ENCODE assay signal across 8 mouse cellular contexts in genomic region chr16:5202681-5203080, GRCm38 (mm10). TPM values are rescaled to one million over a fixed set of nuclear protein-coding genes. Genes with fewer than 3 reads are reported as not detected.
DNase-seq lines count a peak whose midpoint lies in the region; ATAC-seq and TF ChIP-seq lines count a peak whose summit lies in the region.

No protein-coding gene starts in this region.

- TF ChIP-seq POLR2A in cortical plate, adult 2 months (IDR thresholded peaks at IDR 0.05; ENCODE audit: extremely low read depth, insufficient read depth, low read length), result no peak
- TF ChIP-seq POLR2A in myocyte (IDR thresholded peaks at IDR 0.05; ENCODE audit: insufficient read length, low read depth), result no peak

- no peaks in the 10 kb centered on the region for H3K79me2 ChIP-seq in myocyte (ENCODE audit: control insufficient read depth, insufficient read depth)

- H3K9me3 ChIP-seq in heart, embryonic 12.5 days (replicated peaks), result no peaks in the 10 kb centered on the region
- no peaks in the 10 kb centered on the region for H3K9me3 ChIP-seq in kidney, embryonic 15.5 days (replicated peaks)
- H3K9me3 ChIP-seq in liver, embryonic 12.5 days (replicated peaks), result no peaks in the 10 kb centered on the region

- H3K9ac ChIP-seq in heart, embryonic 12.5 days, result no peak overlapping the region; the same call in 1 of the 2 replicates
- H3K9ac ChIP-seq in kidney, embryonic 15.5 days, result no peak overlapping the region
- peak overlapping the region; percentile 75 for H3K9ac ChIP-seq in liver, embryonic 12.5 days

- peaks cover 27% of the 10 kb centered on the region for H3K36me3 ChIP-seq in heart, embryonic 12.5 days
- peaks cover 28% of the 10 kb centered on the region for H3K36me3 ChIP-seq in kidney, embryonic 15.5 days
- H3K36me3 ChIP-seq in liver, embryonic 12.5 days, result peaks cover 42% of the 10 kb centered on the region
- H3K36me3 ChIP-seq in myocyte (ENCODE audit: control insufficient read depth, insufficient read depth), result no peaks in the 10 kb centered on the region

- whole genome bisulfite sequencing in heart, embryonic 12.5 days, result 10% methylated on average over 4 of the region's 4 CpGs
- WGBS in kidney, embryonic 15.5 days, result 12% methylated on average over 4 of the region's 4 CpGs
- WGBS in liver, embryonic 12.5 days (ENCODE audit: insufficient replicate concordance), result 8% methylated on average over 4 of the region's 4 CpGs

- peak; percentile 74 for TF ChIP-seq CTCF in cortical plate, adult 2 months (IDR thresholded peaks at IDR 0.05; ENCODE audit: extremely low read depth, insufficient read depth, low read length)

- peak; percentile 37 for DNase-seq in urinary bladder, postnatal 25 days (ENCODE audit: low spot score)
- DNase-seq in urinary bladder, postnatal 10 days (ENCODE audit: low spot score), result no peak
- peak; percentile 21 to 33 for DNase-seq in thymus, postnatal 36 days

- H3K4me2 ChIP-seq in heart, embryonic 12.5 days, result peak overlapping the region; percentile 98
- H3K4me2 ChIP-seq in kidney, embryonic 15.5 days, result peak overlapping the region; percentile 89
- peak overlapping the region; percentile 95 for H3K4me2 ChIP-seq in liver, embryonic 12.5 days
- H3K4me2 ChIP-seq in myocyte (ENCODE audit: low read depth), result peak overlapping the region; percentile 97

- no peak overlapping the region for H3K27ac ChIP-seq in cortical plate, adult 2 months (ENCODE audit: insufficient read depth, low read length)
- no peak overlapping the region for H3K27ac ChIP-seq in heart, embryonic 12.5 days (ENCODE audit: poor library complexity, severe bottlenecking)
- H3K27ac ChIP-seq in kidney, embryonic 15.5 days, result no peak overlapping the region
- H3K27ac ChIP-seq in liver, embryonic 12.5 days, result peak overlapping the region; percentile 54; the same call in 1 of the 2 replicates

- H3K4me1 ChIP-seq in cortical plate, adult 2 months (ENCODE audit: control insufficient read depth, insufficient read depth, low read length), result no peaks in the 10 kb centered on the region; the same call in 1 of the 2 replicates
- peaks cover 11% of the 10 kb centered on the region; the same call in 1 of the 2 replicates for H3K4me1 ChIP-seq in heart, embryonic 12.5 days (replicated peaks)
- H3K4me1 ChIP-seq in kidney, embryonic 15.5 days, result peaks cover 15% of the 10 kb centered on the region
- H3K4me1 ChIP-seq in liver, embryonic 12.5 days, result peaks cover 20% of the 10 kb centered on the region

- H3K4me3 ChIP-seq in cortical plate, adult 2 months (ENCODE audit: insufficient read depth, low read length), result peak overlapping the region; percentile 88; the same call in 1 of the 2 replicates
- peak overlapping the region; percentile 71 for H3K4me3 ChIP-seq in heart, embryonic 12.5 days
- peak overlapping the region; percentile 96 for H3K4me3 ChIP-seq in kidney, embryonic 15.5 days (replicated peaks)
- H3K4me3 ChIP-seq in liver, embryonic 12.5 days, result peak overlapping the region; percentile 88
- peak overlapping the region; percentile 40 for H3K4me3 ChIP-seq in myocyte

- H3K27me3 ChIP-seq in heart, embryonic 12.5 days (replicated peaks), result no peaks in the 10 kb centered on the region
- no peaks in the 10 kb centered on the region for H3K27me3 ChIP-seq in kidney, embryonic 15.5 days
- no peaks in the 10 kb centered on the region for H3K27me3 ChIP-seq in liver, embryonic 12.5 days (replicated peaks)
- no peaks in the 10 kb centered on the region for H3K27me3 ChIP-seq in myocyte (ENCODE audit: control insufficient read depth, insufficient read depth, insufficient read length)

- no peak for ATAC-seq in heart, embryonic 12.5 days (ENCODE audit: insufficient number of reproducible peaks, low FRiP score)
- no peak for ATAC-seq in kidney, embryonic 15.5 days (replicated peaks; ENCODE audit: low FRiP score)
- 0 out of 2 replicates have a peak, but pooled peaks have one; percentile 3 for ATAC-seq in liver, embryonic 12.5 days

- peak overlapping the region; percentile 25 for H3ac ChIP-seq in myocyte (ENCODE audit: control insufficient read depth, insufficient read length)

TF ChIP-seq in myocyte, 11 proteins besides CTCF, POLR2A, EP300 and RAD21:
- TF ChIP-seq E2F4 (IDR thresholded peaks at IDR 0.05; ENCODE audit: insufficient read depth), result no peak
- no peak for TF ChIP-seq MYOD1 (IDR thresholded peaks at IDR 0.05; ENCODE audit: control insufficient read depth in 1 of 3, insufficient read length in 2 of 3, low read depth in 2 of 3)
- no peak for TF ChIP-seq MAX (IDR thresholded peaks at IDR 0.05; ENCODE audit: low read depth)
- no peak for TF ChIP-seq MYOG (IDR thresholded peaks at IDR 0.05; ENCODE audit: control insufficient read depth in 1 of 3, insufficient read depth in 1 of 3, insufficient read length in 2 of 3, low read depth in 2 of 3)
- no peak for TF ChIP-seq SRF (IDR thresholded peaks at IDR 0.05; ENCODE audit: control insufficient read depth, insufficient read length, low read depth)
- TF ChIP-seq TCF12 (IDR thresholded peaks at IDR 0.05; ENCODE audit: insufficient read depth, poor library complexity, severe bottlenecking), result no peak
- TF ChIP-seq REST (IDR thresholded peaks at IDR 0.05; ENCODE audit: insufficient read depth, insufficient read length), result no peak
- no peak for TF ChIP-seq POLR2AphosphoS2 (IDR thresholded peaks at IDR 0.05; ENCODE audit: insufficient read length, low read depth)
- TF ChIP-seq CEBPB (IDR thresholded peaks at IDR 0.05; ENCODE audit: insufficient read depth, poor library complexity, severe bottlenecking), result no peak
- TF ChIP-seq USF1 (IDR thresholded peaks at IDR 0.05; ENCODE audit: low read depth), result no peak
- TF ChIP-seq TCF3 (IDR thresholded peaks at IDR 0.05; ENCODE audit: insufficient read length, low read depth), result no peak

RNA-seq across cellular contexts. Expression of gene Nagpa, which starts 1.1 kb away (rescaled TPM):
- 17.4 and 19.4 TPM in 2 replicates for polyA plus RNA-seq in cortical plate, adult 2 months (2012; rRNA removed)
- polyA plus RNA-seq in heart, embryonic 12.5 days (2016; fragmentation: Nextera tagmentation; extraction: Ambion mirVana), result 14.0 and 15.4 TPM in 2 replicates
- polyA plus RNA-seq in kidney, embryonic 15.5 days (2015; fragmentation: Nextera tagmentation; extraction: Ambion mirVana), result 19.4 and 21.2 TPM in 2 replicates
- polyA plus RNA-seq in liver, embryonic 12.5 days (2016; fragmentation: Nextera tagmentation; extraction: Ambion mirVana), result 19.3 and 19.4 TPM in 2 replicates
- polyA plus RNA-seq in myocyte (2012; fragmentation: generic; extraction: Trizol), result 12.0 TPM

RNA-seq across cellular contexts. Expression of gene AU021092, which starts 19.4 kb away (rescaled TPM):
- 8.6 and 9.3 TPM in 2 replicates for polyA plus RNA-seq in cortical plate, adult 2 months (2012; rRNA removed)
- 2.5 and 3.2 TPM in 2 replicates for polyA plus RNA-seq in heart, embryonic 12.5 days (2016; fragmentation: Nextera tagmentation; extraction: Ambion mirVana)
- polyA plus RNA-seq in kidney, embryonic 15.5 days (2015; fragmentation: Nextera tagmentation; extraction: Ambion mirVana), result 5.1 and 5.8 TPM in 2 replicates
- polyA plus RNA-seq in liver, embryonic 12.5 days (2016; fragmentation: Nextera tagmentation; extraction: Ambion mirVana), result 0.43 and 0.57 TPM in 2 replicates
- 1.3 TPM for polyA plus RNA-seq in myocyte (2012; fragmentation: generic; extraction: Trizol)

RNA-seq across cellular contexts. Expression of gene Alg1, which starts 30.7 kb away (rescaled TPM):
- polyA plus RNA-seq in cortical plate, adult 2 months (2012; rRNA removed), result 52.7 and 58.7 TPM in 2 replicates
- 23.9 and 24.6 TPM in 2 replicates for polyA plus RNA-seq in heart, embryonic 12.5 days (2016; fragmentation: Nextera tagmentation; extraction: Ambion mirVana)
- polyA plus RNA-seq in kidney, embryonic 15.5 days (2015; fragmentation: Nextera tagmentation; extraction: Ambion mirVana), result 32.8 and 35.8 TPM in 2 replicates
- 17.3 and 18.5 TPM in 2 replicates for polyA plus RNA-seq in liver, embryonic 12.5 days (2016; fragmentation: Nextera tagmentation; extraction: Ambion mirVana)
- polyA plus RNA-seq in myocyte (2012; fragmentation: generic; extraction: Trizol), result 46.8 TPM

RNA-seq across cellular contexts. Expression of gene Eef2kmt, which starts 53.1 kb away (rescaled TPM):
- 10.0 and 10.9 TPM in 2 replicates for polyA plus RNA-seq in cortical plate, adult 2 months (2012; rRNA removed)
- 17.2 and 19.5 TPM in 2 replicates for polyA plus RNA-seq in heart, embryonic 12.5 days (2016; fragmentation: Nextera tagmentation; extraction: Ambion mirVana)
- polyA plus RNA-seq in kidney, embryonic 15.5 days (2015; fragmentation: Nextera tagmentation; extraction: Ambion mirVana), result 26.4 and 31.9 TPM in 2 replicates
- polyA plus RNA-seq in liver, embryonic 12.5 days (2016; fragmentation: Nextera tagmentation; extraction: Ambion mirVana), result 16.1 and 16.5 TPM in 2 replicates
- 21.0 TPM for polyA plus RNA-seq in myocyte (2012; fragmentation: generic; extraction: Trizol)

RNA-seq across cellular contexts. Expression of gene Sec14l5, which starts 55.8 kb away (rescaled TPM):
- 12.2 and 15.4 TPM in 2 replicates for polyA plus RNA-seq in cortical plate, adult 2 months (2012; rRNA removed)
- polyA plus RNA-seq in heart, embryonic 12.5 days (2016; fragmentation: Nextera tagmentation; extraction: Ambion mirVana), result not detected in 2 replicates
- 0.06 and 0.09 TPM in 2 replicates for polyA plus RNA-seq in kidney, embryonic 15.5 days (2015; fragmentation: Nextera tagmentation; extraction: Ambion mirVana)
- not detected in 2 replicates for polyA plus RNA-seq in liver, embryonic 12.5 days (2016; fragmentation: Nextera tagmentation; extraction: Ambion mirVana)
- polyA plus RNA-seq in myocyte (2012; fragmentation: generic; extraction: Trizol), result 0.05 TPM

Comparison
In these comparisons a context has a peak if more than half of its experiments do, and no peak if none do; other contexts are left out.
1. H3K4me3 ChIP-seq: peak in every context shown above with its lines; median percentile 96 in kidney, embryonic 15.5 days; 88 in cortical plate, adult 2 months; 88 in liver, embryonic 12.5 days; 71 in heart, embryonic 12.5 days; 40 in myocyte.